Mouse (Mus musculus) limb, embryonic 12.5 days (tissue): ENCODE measurements around the gene Prm1. TPM values are rescaled to one million over a fixed set of nuclear protein-coding genes. Genes with fewer than 3 reads are reported as not detected.

Experiments
- ATAC-seq: fragments of 200-750 bp; cut with Nextera tagmentation; 2 replicates; pipeline ENCODE4 v1.8.0; 2017; ENCODE audit warnings: low read depth, moderate TSS enrichment; ENCODE audit not compliant: insufficient number of reproducible peaks, insufficient read depth, low FRiP score, low TSS enrichment
- H3K27ac ChIP-seq: fragments of 300-500 bp; sonication (generic); 2 replicates; pipeline ENCODE4 v1.5.1; 2016; ENCODE audit warnings: mild to moderate bottlenecking, moderate library complexity
- H3K27me3 ChIP-seq: fragments of 300-500 bp; sonication (generic); 2 replicates; pipeline ENCODE4 v1.6.1; 2016; ENCODE audit warnings: mild to moderate bottlenecking, moderate library complexity
- H3K36me3 ChIP-seq: fragments of 300-500 bp; sonication (generic); 2 replicates; pipeline ENCODE4 v1.6.1; 2016; ENCODE audit warnings: mild to moderate bottlenecking, moderate library complexity
- H3K4me1 ChIP-seq: fragments of 300-500 bp; sonication (generic); replicated peaks from 2 replicates; pipeline ENCODE4 v1.6.1; 2016
- H3K4me2 ChIP-seq: fragments of 300-500 bp; sonication (generic); 2 replicates; pipeline ENCODE4 v1.6.1; 2016; ENCODE audit warnings: mild to moderate bottlenecking, moderate library complexity
- H3K4me3 ChIP-seq: fragments of 300-500 bp; sonication (generic); replicated peaks from 2 replicates; pipeline ENCODE4 v1.5.1; 2016; ENCODE audit warnings: mild to moderate bottlenecking
- H3K9ac ChIP-seq: fragments of 300-500 bp; sonication (generic); replicated peaks from 2 replicates; pipeline ENCODE4 v1.6.1; 2016; ENCODE audit warnings: mild to moderate bottlenecking, moderate library complexity
- H3K9me3 ChIP-seq: fragments of 300-500 bp; sonication (generic); 2 replicates; pipeline ENCODE4 v1.6.1; 2016; ENCODE audit warnings: mild to moderate bottlenecking, moderate library complexity
- WGBS: fragments of 180-500 bp; shearing (Covaris S2); methylation state at CpG from one replicate; pipeline ENCODE4 v1.1.7; 2016; 5-methylcytosine and 5-hydroxymethylcytosine counted together
- polyA plus RNA-seq: library from polyadenylated mRNA; unstranded; fragments of >200 nt; fragmentation: Nextera tagmentation; extraction: Ambion mirVana; gene quantifications from 2 replicates; pipeline ENCODE4 v1.2.1, GENCODE M21; 2016

The Prm1 gene
- polyA plus RNA-seq, 1 experiment from 2014 or later = 0.51 TPM

DNA sequence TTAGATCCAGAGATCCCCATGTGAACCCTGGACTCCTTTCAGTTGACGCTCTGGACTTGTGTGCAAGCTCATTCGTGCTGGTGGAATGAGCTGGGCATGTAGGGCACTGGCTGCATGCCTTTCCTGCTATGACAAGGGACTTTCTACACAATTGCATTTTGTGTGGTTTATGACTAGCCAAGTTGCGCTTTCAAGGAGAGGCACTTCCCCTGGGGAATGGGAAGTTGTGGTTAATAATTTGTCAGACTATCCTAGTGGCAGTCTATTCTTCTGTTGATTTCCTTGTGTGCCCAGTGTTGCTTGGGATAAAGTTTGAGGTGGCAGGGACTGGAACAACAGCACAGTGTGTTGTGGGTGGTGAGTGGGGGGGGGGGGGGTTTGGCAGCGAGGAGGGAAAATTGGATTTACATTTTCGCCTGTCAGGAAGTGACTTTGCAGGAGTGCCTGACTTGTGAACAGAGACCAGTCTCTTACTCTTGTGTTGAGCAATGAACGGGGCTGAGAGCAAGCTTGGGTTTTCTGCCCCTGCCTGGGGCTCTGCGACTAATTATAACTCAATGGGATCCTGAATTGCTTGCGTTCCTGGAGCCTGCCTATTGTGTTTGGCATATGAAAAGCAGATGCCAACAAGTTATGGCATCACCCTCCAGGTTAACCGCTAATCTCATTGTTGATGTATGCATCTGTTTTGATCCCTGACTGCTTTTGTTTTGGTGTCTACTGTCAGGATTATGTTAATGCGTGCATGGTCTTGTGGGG, 33.0 kb upstream of the Prm1 start:
- H3K27ac ChIP-seq = peak overlapping the region; percentile 60

DNA sequence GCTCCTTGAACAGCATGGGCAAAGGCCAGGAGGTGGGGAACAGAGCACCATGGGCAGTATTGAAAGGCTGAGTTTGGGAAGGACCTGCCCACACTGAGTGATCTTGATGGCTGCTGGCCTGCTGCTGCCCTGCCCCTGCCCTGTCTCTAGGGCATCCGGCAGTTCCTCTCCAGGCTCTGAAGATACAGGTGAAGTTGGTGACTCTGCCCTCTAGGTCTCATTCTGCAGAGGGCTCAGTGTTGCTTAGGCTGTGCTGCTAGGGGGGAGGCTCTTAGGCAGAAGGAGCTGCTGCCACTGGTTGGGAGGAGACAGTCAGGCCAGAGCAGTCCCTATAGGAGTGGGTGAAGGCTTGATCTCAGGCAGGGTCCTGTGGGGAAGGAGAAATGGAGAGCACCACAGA, 32.3 kb upstream of the Prm1 start:
- peaks cover 14% of the 10 kb centered on the region; the same call in 1 of the 2 replicates for H3K36me3 ChIP-seq
- no peaks in the 10 kb centered on the region for H3K27me3 ChIP-seq
- H3K9ac ChIP-seq = no peak overlapping the region
- ATAC-seq = no peak
- H3K4me3 ChIP-seq = no peak overlapping the region
- H3K4me1 ChIP-seq = peaks cover 40% of the 10 kb centered on the region
- H3K9me3 ChIP-seq = no peaks in the 10 kb centered on the region
- WGBS = 90% methylated on average over 1 of the region's 1 CpGs
- H3K4me2 ChIP-seq = no peak overlapping the region
- H3K27ac ChIP-seq = peak overlapping the region; percentile 60; the same call in 1 of the 2 replicates

More for the DNA sequence above, 33.0 kb upstream of the Prm1 start:
- Histone ChIP-seq H3K9ac (no peak overlapping the region), H3K4me1 (peaks cover 45% of the 10 kb centered on the region), H3K9me3 (no peaks in the 10 kb centered on the region), H3K4me2 (0 out of 2 replicates have a peak overlapping the region, but pooled peaks have one; percentile 2), H3K27me3 (no peaks in the 10 kb centered on the region), H3K36me3 (peaks cover 14% of the 10 kb centered on the region; the same call in 1 of the 2 replicates), H3K4me3 (no peak overlapping the region)
- ATAC-seq = no peak
- 38% methylated on average over 10 of the region's 10 CpGs for WGBS

DNA sequence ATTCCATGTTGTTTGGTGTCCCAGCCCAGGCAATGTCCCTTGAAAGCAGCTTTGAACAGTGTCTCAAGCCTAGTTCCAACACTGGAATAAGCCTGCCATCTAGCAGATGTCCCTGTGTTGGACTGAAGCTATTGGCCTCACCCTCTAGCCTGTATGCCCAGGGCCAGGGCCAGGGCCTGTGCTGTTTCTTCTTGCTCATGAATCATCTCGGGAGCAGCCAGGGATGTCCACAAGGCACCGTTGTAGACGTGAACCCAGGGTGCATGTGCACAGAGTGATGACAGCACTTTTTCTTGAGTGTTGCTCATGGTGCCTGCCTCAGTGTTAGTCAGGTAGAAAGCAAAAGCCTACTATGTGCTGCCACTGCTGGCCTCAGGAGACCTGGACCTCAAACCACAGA, 31.6 kb upstream of the Prm1 start:
- Histone ChIP-seq H3K4me2 (no peak overlapping the region), H3K9ac (no peak overlapping the region), H3K4me1 (peaks cover 38% of the 10 kb centered on the region), H3K36me3 (peaks cover 14% of the 10 kb centered on the region; the same call in 1 of the 2 replicates), H3K9me3 (no peaks in the 10 kb centered on the region), H3K27ac (no peak overlapping the region), H3K4me3 (no peak overlapping the region), H3K27me3 (no peaks in the 10 kb centered on the region)
- no peak for ATAC-seq
- WGBS = 90% methylated on average over 3 of the region's 3 CpGs

DNA sequence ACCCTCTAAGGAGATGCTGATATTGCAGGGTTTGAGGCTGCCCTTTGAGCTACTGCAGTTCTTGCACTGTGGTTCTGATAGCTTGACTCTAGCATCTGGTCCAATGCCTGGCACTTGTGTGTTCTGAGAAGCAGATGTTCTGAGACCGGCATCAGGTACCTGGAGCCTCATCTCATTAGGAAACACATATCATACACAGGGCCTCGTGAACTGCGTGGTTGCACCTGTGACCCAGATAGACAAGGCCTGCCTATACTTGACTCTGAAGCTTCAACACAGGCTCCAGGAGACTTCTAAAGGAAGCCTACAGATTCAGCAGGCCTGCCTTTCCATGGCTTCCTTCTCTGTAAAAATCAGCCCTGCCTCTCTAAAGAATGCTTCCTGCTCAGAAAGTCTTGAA, 30.7 kb upstream of the Prm1 start:
- Histone ChIP-seq H3K4me3 (no peak overlapping the region; the same call in 1 of the 2 replicates), H3K9ac (no peak overlapping the region), H3K27me3 (no peaks in the 10 kb centered on the region), H3K36me3 (peaks cover 14% of the 10 kb centered on the region; the same call in 1 of the 2 replicates), H3K4me1 (peaks cover 36% of the 10 kb centered on the region), H3K27ac (no peak overlapping the region), H3K9me3 (no peaks in the 10 kb centered on the region), H3K4me2 (no peak overlapping the region)
- no peak for ATAC-seq
- WGBS = 91% methylated on average over 3 of the region's 3 CpGs

DNA sequence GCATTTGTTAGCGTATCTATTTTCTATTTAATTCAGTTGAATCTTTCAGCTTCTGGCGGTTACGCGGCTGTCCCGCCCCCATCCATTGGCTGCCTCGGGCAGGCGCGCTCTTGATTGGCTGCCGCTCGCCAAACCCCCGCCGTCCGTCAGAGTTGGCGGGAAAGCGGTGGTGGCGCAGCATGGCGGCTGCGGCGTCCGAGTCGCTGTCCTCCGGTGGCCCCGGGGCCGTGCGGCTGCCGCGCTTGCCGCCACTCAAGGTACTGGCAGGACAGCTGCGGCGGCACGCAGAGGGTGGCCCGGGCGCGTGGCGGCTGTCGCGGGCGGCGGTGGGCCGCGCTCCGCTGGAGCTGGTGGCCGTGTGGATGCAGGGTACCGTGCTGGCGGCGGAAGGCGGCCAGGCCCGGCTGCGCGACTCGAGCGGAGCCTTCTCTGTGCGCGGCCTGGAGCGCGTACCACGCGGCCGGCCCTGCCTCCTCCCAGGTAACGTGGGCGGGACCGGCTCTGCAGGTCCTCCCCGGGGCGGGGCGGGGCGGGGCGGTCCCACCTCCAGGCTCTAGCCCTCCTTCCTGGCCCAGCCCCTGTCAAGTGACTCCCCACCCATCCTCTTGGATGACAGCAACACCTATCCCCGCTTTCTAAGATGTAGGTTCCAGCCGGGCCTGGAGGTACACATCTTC, 29.4 kb upstream of the Prm1 start, which contains the start of gene Rmi2:
Gene Rmi2, plus strand, starts transcription at position 149 of the 677 bp plus-strand sequence.
- Histone ChIP-seq H3K9ac (peak within 1 kb of the TSS; percentile 90), H3K36me3 (peaks cover 2% of the 10 kb centered on the region; the same call in 1 of the 2 replicates), H3K27ac (peak within 1 kb of the TSS; percentile 96), H3K4me2 (peak within 1 kb of the TSS; percentile 82), H3K4me1 (peaks cover 34% of the 10 kb centered on the region), H3K4me3 (peak within 1 kb of the TSS; percentile 88), H3K27me3 (no peaks in the 10 kb centered on the region), H3K9me3 (no peaks in the 10 kb centered on the region)
- peak; percentile 89 for ATAC-seq
- WGBS = under 1% methylated on average over 64 of the region's 69 CpGs

DNA sequence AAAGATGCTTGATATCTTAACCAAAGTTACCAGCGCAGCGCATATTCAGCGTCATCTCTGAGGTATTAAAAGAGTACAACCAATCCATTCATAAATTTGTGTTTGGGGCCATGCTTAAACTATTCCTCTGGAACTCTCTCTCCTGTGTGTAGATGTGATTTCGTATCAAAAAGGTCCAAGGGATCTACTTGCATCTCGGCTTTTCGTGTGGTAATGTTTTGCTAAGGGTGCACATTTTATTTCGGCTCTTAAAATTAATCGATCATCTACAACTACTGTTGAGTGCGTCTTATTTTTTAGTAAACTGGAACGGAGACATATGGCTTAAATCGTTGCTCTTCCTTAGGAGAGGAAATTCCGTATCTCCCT, 28.9 kb upstream of the Prm1 start:
- WGBS = 12% methylated on average over 12 of the region's 12 CpGs
- Histone ChIP-seq H3K4me2 (peak overlapping the region; percentile 82), H3K9me3 (no peaks in the 10 kb centered on the region), H3K4me1 (peaks cover 29% of the 10 kb centered on the region), H3K36me3 (no peaks in the 10 kb centered on the region), H3K9ac (peak overlapping the region; percentile 90), H3K4me3 (peak overlapping the region; percentile 88), H3K27me3 (no peaks in the 10 kb centered on the region), H3K27ac (no peak overlapping the region; the same call in 1 of the 2 replicates)
- ATAC-seq = no peak

DNA sequence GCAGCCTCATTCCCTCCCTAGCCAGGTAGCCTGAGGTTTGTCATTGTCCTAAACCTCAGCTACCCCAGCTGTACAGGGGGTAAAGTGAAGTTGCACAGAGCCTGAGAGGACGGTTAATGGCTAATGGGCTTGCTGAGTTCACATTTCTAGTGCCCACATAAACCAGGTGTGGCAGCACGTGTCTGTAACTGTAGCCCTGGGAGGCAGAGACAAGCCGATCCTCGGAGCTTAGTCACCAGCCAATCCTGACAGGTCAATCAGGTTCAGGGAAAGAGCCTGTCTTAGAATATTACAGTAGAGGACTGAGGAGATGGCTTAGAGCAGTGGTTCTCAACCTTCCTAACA, 22.8 kb upstream of the Prm1 start:
- H3K4me1 ChIP-seq = peaks cover 21% of the 10 kb centered on the region
- no peak overlapping the region for H3K4me2 ChIP-seq
- no peak overlapping the region for H3K9ac ChIP-seq
- H3K9me3 ChIP-seq = 0 out of 2 replicates have a peak, but pooled peaks cover under 1% of the 10 kb centered on the region
- WGBS = 55% methylated on average over 4 of the region's 4 CpGs
- no peak overlapping the region for H3K4me3 ChIP-seq
- ATAC-seq = no peak
- H3K27me3 ChIP-seq = no peaks in the 10 kb centered on the region
- H3K27ac ChIP-seq = no peak overlapping the region
- no peaks in the 10 kb centered on the region for H3K36me3 ChIP-seq

DNA sequence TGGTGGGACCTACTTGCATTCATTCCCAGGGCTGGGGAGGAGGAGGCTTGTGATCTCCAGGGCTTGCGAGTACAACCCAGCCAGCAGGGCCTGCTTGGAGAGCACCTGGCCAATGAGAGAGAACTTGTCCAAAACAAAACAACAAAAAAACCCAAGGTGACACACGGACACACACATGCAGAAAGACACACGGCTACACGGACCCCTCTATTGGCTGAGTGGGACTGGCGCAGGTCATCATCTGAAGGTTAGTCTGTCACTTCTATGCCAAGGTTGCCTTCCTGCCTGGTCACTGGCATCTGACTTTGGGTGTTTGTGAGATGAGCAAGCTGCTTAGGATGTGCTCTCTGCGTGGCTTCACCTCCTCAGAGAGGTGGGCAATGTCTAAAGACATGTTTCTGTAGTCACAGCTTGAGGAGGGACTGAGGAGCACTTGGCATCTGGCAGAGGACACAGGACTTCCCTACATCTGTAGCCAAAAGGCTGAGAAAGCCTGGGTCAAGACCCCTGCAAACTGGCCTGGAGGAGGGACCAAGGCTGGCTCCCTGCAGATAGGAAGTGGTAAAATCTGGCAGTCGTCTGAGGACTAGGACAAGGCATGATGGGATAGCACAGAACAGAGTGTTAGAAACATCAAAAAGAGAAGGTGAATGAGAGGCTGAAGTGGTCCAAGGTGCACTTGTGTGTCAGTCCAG, 22.3 kb upstream of the Prm1 start:
- Histone ChIP-seq H3K36me3 (no peaks in the 10 kb centered on the region), H3K9me3 (0 out of 2 replicates have a peak, but pooled peaks cover 2% of the 10 kb centered on the region), H3K4me1 (peaks cover 21% of the 10 kb centered on the region), H3K9ac (no peak overlapping the region), H3K27me3 (no peaks in the 10 kb centered on the region), H3K4me3 (no peak overlapping the region), H3K4me2 (no peak overlapping the region), H3K27ac (no peak overlapping the region)
- whole genome bisulfite sequencing = 75% methylated on average over 7 of the region's 7 CpGs
- no peak for ATAC-seq

DNA sequence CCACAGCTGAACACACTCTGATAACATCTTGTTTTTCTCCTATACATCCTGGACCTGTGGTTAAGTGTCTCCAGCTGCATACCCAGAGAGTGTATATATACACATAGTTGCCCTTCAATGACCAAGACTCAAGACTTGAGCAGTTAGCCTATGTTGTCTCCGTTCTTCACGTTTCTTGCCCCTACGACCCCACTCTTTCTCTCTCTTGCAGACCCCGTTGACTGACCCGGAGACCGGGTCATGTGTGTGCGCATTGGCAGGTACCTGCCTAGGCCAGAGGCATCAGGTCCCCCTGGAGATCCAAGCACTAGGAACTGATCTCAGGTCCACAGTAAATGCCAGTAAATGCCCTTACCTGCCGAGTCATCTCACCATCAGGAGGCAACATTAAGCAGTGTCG, 21.6 kb upstream of the Prm1 start:
- Histone ChIP-seq H3K36me3 (no peaks in the 10 kb centered on the region), H3K27me3 (no peaks in the 10 kb centered on the region), H3K27ac (no peak overlapping the region), H3K9ac (no peak overlapping the region), H3K4me3 (no peak overlapping the region), H3K4me1 (peaks cover 21% of the 10 kb centered on the region), H3K9me3 (0 out of 2 replicates have a peak, but pooled peaks cover 2% of the 10 kb centered on the region), H3K4me2 (no peak overlapping the region)
- ATAC-seq = no peak
- WGBS = 89% methylated on average over 9 of the region's 9 CpGs

DNA sequence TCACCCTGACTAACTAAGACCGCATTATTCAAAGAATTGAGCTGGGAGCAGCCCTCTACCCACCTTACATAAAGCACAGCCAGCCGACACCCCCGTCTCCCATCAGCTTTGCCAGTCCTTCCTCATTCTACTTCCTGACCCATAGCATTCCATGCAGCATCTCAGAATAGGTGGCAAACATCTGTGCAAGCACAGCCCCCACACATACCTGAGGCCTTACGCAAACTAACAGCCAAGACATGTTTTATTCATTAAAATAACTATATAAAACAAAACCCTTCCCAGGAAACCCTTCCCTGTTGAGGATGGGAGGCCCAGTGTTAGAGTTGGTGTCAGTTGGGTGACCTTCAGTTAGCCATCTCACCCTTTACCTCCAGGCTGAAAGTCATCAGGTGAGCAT, 20.2 kb upstream of the Prm1 start:
- H3K27ac ChIP-seq = 0 out of 2 replicates have a peak overlapping the region, but pooled peaks have one; percentile 12
- H3K9ac ChIP-seq = no peak overlapping the region
- ATAC-seq = no peak
- no peaks in the 10 kb centered on the region for H3K27me3 ChIP-seq
- H3K4me1 ChIP-seq = peaks cover 29% of the 10 kb centered on the region
- no peak overlapping the region for H3K4me3 ChIP-seq
- 64% methylated on average over 4 of the region's 4 CpGs for WGBS
- 0 out of 2 replicates have a peak, but pooled peaks cover 2% of the 10 kb centered on the region for H3K9me3 ChIP-seq
- H3K4me2 ChIP-seq = no peak overlapping the region
- no peaks in the 10 kb centered on the region for H3K36me3 ChIP-seq

DNA sequence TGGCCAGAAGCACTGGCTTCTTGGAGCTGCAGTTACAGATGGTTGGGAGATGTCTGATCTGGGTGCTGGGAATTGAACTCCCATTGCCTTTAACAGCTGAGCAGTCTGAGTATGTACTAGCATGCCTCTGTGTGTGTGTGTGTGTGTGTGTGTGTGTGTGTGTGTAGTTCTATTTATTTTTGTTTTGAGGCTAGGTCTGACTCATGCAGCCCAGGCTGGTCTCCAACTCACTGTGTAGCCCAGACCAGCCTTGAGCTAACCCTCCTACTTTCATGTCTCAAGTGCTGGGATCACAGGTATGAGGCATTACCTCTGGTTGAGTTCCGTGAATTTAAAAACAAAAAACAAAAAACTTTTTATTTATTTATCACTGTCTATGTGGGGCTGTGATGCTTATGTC, 18.9 kb upstream of the Prm1 start:
- WGBS = 85% methylated on average over 1 of the region's 1 CpGs
- no peak for ATAC-seq

More for the DNA sequence above, 18.9 kb upstream of the Prm1 start:
- no peak overlapping the region for H3K4me3 ChIP-seq
- no peaks in the 10 kb centered on the region for H3K36me3 ChIP-seq
- H3K4me2 ChIP-seq = no peak overlapping the region
- H3K27ac ChIP-seq = no peak overlapping the region
- H3K4me1 ChIP-seq = peaks cover 33% of the 10 kb centered on the region
- no peaks in the 10 kb centered on the region for H3K27me3 ChIP-seq
- no peak overlapping the region for H3K9ac ChIP-seq
- H3K9me3 ChIP-seq = 0 out of 2 replicates have a peak, but pooled peaks cover 2% of the 10 kb centered on the region
